In genomic region chr15:99715361-99715865, GRCm38 (mm10) we compare ENCODE assay signal across 9 mouse cellular contexts. TPM values are rescaled to one million over a fixed set of nuclear protein-coding genes. Genes with fewer than 3 reads are reported as not detected.
DNase-seq lines count a peak whose midpoint lies in the region; ATAC-seq lines count a peak whose summit lies in the region.
"Had no signal": no experiment of that assay in that cellular context is flagged by ENCODE, and none has a peak within 500 bp of the region (broad histone marks: within the 10 kb centered on the region; RNA-seq: fewer than 3 reads in every experiment).

No protein-coding gene starts in this region.

- no peak overlapping the region for H3K4me3 ChIP-seq in hindbrain, embryonic 12.5 days
- no peak overlapping the region for H3K4me3 ChIP-seq in hindbrain, embryonic 10.5 days
- no peak overlapping the region for H3K4me3 ChIP-seq in neural tube, embryonic 13.5 days

- H3K4me2 ChIP-seq in hindbrain, embryonic 12.5 days (replicated peaks): no peak overlapping the region
- no peak overlapping the region for H3K4me2 ChIP-seq in neural tube, embryonic 13.5 days

- peak overlapping the region; percentile 75 for H3K27ac ChIP-seq in hindbrain, embryonic 12.5 days
- H3K27ac ChIP-seq in hindbrain, embryonic 10.5 days: no peak overlapping the region
- H3K27ac ChIP-seq in neural tube, embryonic 13.5 days (replicated peaks): peak overlapping the region; percentile 78

- peaks cover 79% of the 10 kb centered on the region for H3K36me3 ChIP-seq in hindbrain, embryonic 12.5 days
- H3K36me3 ChIP-seq in hindbrain, embryonic 10.5 days: peaks cover 97% of the 10 kb centered on the region
- H3K36me3 ChIP-seq in neural tube, embryonic 13.5 days: peaks cover 55% of the 10 kb centered on the region

- no peak overlapping the region for H3K9ac ChIP-seq in hindbrain, embryonic 12.5 days
- H3K9ac ChIP-seq in neural tube, embryonic 13.5 days: peak overlapping the region; percentile 50; the same call in 1 of the 2 replicates

- DNase-seq in hindbrain, embryonic 10.5 days (ENCODE audit: low spot score): no peak
- peak; percentile 76 to 83 for DNase-seq in cerebellum, postnatal 10 days
- peak; percentile 76 to 83 for DNase-seq in layer of hippocampus, postnatal 10 days (ENCODE audit: low spot score in 2 of 2)
- DNase-seq in thymus, postnatal 0 days (ENCODE audit: low spot score): no peak
- no peak for DNase-seq in urinary bladder, adult 18-20 months (ENCODE audit: low spot score in 2 of 2)

- peaks cover 23% of the 10 kb centered on the region for H3K4me1 ChIP-seq in hindbrain, embryonic 12.5 days
- peaks cover 40% of the 10 kb centered on the region for H3K4me1 ChIP-seq in hindbrain, embryonic 10.5 days (replicated peaks)
- H3K4me1 ChIP-seq in neural tube, embryonic 13.5 days (replicated peaks): peaks cover 51% of the 10 kb centered on the region

- no peaks in the 10 kb centered on the region for H3K27me3 ChIP-seq in hindbrain, embryonic 12.5 days
- no peaks in the 10 kb centered on the region for H3K27me3 ChIP-seq in hindbrain, embryonic 10.5 days (ENCODE audit: insufficient read depth, poor library complexity, severe bottlenecking)
- no peaks in the 10 kb centered on the region for H3K27me3 ChIP-seq in neural tube, embryonic 13.5 days

- WGBS in hindbrain, embryonic 12.5 days: 74% methylated on average over 13 of the region's 13 CpGs
- WGBS in hindbrain, embryonic 10.5 days: 91% methylated on average over 13 of the region's 13 CpGs
- WGBS in neural tube, embryonic 13.5 days: 55% methylated on average over 13 of the region's 13 CpGs

- no peaks in the 10 kb centered on the region for H3K9me3 ChIP-seq in hindbrain, embryonic 12.5 days (replicated peaks)
- H3K9me3 ChIP-seq in hindbrain, embryonic 10.5 days: no peaks in the 10 kb centered on the region
- H3K9me3 ChIP-seq in neural tube, embryonic 13.5 days: no peaks in the 10 kb centered on the region

- ATAC-seq in hindbrain, embryonic 12.5 days (ENCODE audit: low FRiP score): no peak
- ATAC-seq in neural tube, embryonic 13.5 days (ENCODE audit: low read depth): peak; percentile 41
- ATAC-seq in granulocyte monocyte progenitor cell, adult 5-6 weeks (replicated peaks; ENCODE audit: poor library complexity, severe bottlenecking): no peak

RNA-seq across cellular contexts. Expression of gene Gpd1, which starts 1.9 kb away (rescaled TPM):
- polyA plus RNA-seq in hindbrain, embryonic 12.5 days (2016; fragmentation: Nextera tagmentation; extraction: Ambion mirVana): 0.69 and 0.92 TPM in 2 replicates
- polyA plus RNA-seq in hindbrain, embryonic 10.5 days (2016; fragmentation: Nextera tagmentation; extraction: Ambion mirVana): 0.54 and 0.78 TPM in 2 replicates
- 10 to 100 TPM; 35.3 to 39.3 TPM for total RNA-seq in layer of hippocampus, postnatal 10 days (2021)
- polyA plus RNA-seq in neural tube, embryonic 13.5 days (2015; fragmentation: Nextera tagmentation; extraction: Ambion mirVana): 1.6 and 1.8 TPM in 2 replicates
- 0.30 and 1.8 TPM in 2 replicates for polyA plus RNA-seq in thymus, postnatal 0 days (2015; fragmentation: Nextera tagmentation; extraction: Ambion mirVana)
- total RNA-seq in granulocyte monocyte progenitor cell, adult 5-6 weeks (2014; fragmentation: Nextera tagmentation): 0.68 and 0.86 TPM in 2 replicates
- 0.10 and 0.34 TPM in 2 replicates for total RNA-seq in granulocyte monocyte progenitor cell, adult 5-6 weeks (2017)

RNA-seq across cellular contexts. Expression of gene Cox14, which starts 10.0 kb away (rescaled TPM):
- polyA plus RNA-seq in hindbrain, embryonic 12.5 days (2016; fragmentation: Nextera tagmentation; extraction: Ambion mirVana): 152 and 156 TPM in 2 replicates
- polyA plus RNA-seq in hindbrain, embryonic 10.5 days (2016; fragmentation: Nextera tagmentation; extraction: Ambion mirVana): 152 and 174 TPM in 2 replicates
- total RNA-seq in layer of hippocampus, postnatal 10 days (2021): 100 to 1,000 TPM in 1 of 2 experiments, 10 to 100 TPM in 1; 97.4 to 107 TPM
- polyA plus RNA-seq in neural tube, embryonic 13.5 days (2015; fragmentation: Nextera tagmentation; extraction: Ambion mirVana): 170 and 181 TPM in 2 replicates
- 241 and 259 TPM in 2 replicates for polyA plus RNA-seq in thymus, postnatal 0 days (2015; fragmentation: Nextera tagmentation; extraction: Ambion mirVana)
- 57.0 and 57.1 TPM in 2 replicates for total RNA-seq in granulocyte monocyte progenitor cell, adult 5-6 weeks (2014; fragmentation: Nextera tagmentation)
- 38.9 and 47.3 TPM in 2 replicates for total RNA-seq in granulocyte monocyte progenitor cell, adult 5-6 weeks (2017)

RNA-seq across cellular contexts. Expression of gene Gm17349, which starts 10.1 kb away (rescaled TPM):
- polyA plus RNA-seq in hindbrain, embryonic 12.5 days (2016; fragmentation: Nextera tagmentation; extraction: Ambion mirVana): not detected in 2 replicates
- not detected in 2 replicates for polyA plus RNA-seq in hindbrain, embryonic 10.5 days (2016; fragmentation: Nextera tagmentation; extraction: Ambion mirVana)
- 1 to 10 TPM; 1.5 to 2.2 TPM for total RNA-seq in layer of hippocampus, postnatal 10 days (2021)
- polyA plus RNA-seq in neural tube, embryonic 13.5 days (2015; fragmentation: Nextera tagmentation; extraction: Ambion mirVana): not detected in 2 replicates
- polyA plus RNA-seq in thymus, postnatal 0 days (2015; fragmentation: Nextera tagmentation; extraction: Ambion mirVana): not detected in 2 replicates
- not detected in 2 replicates for total RNA-seq in granulocyte monocyte progenitor cell, adult 5-6 weeks (2014; fragmentation: Nextera tagmentation)
- not detected in 2 replicates for total RNA-seq in granulocyte monocyte progenitor cell, adult 5-6 weeks (2017)
- polyA plus RNA-seq: gonadal fat pad, adult 2 months had no signal

RNA-seq across cellular contexts. Expression of gene Smarcd1, which starts 13.5 kb away (rescaled TPM):
- polyA plus RNA-seq in hindbrain, embryonic 12.5 days (2016; fragmentation: Nextera tagmentation; extraction: Ambion mirVana): 123 and 141 TPM in 2 replicates
- 101 and 118 TPM in 2 replicates for polyA plus RNA-seq in hindbrain, embryonic 10.5 days (2016; fragmentation: Nextera tagmentation; extraction: Ambion mirVana)
- 10 to 100 TPM; 89.4 to 94.3 TPM for total RNA-seq in layer of hippocampus, postnatal 10 days (2021)
- 117 and 134 TPM in 2 replicates for polyA plus RNA-seq in neural tube, embryonic 13.5 days (2015; fragmentation: Nextera tagmentation; extraction: Ambion mirVana)
- polyA plus RNA-seq in thymus, postnatal 0 days (2015; fragmentation: Nextera tagmentation; extraction: Ambion mirVana): 36.3 and 41.1 TPM in 2 replicates
- total RNA-seq in granulocyte monocyte progenitor cell, adult 5-6 weeks (2014; fragmentation: Nextera tagmentation): 29.8 and 34.7 TPM in 2 replicates
- total RNA-seq in granulocyte monocyte progenitor cell, adult 5-6 weeks (2017): 16.3 and 28.0 TPM in 2 replicates

RNA-seq across cellular contexts. Expression of gene Asic1, which starts 45.2 kb away (rescaled TPM):
- 48.6 and 61.6 TPM in 2 replicates for polyA plus RNA-seq in hindbrain, embryonic 12.5 days (2016; fragmentation: Nextera tagmentation; extraction: Ambion mirVana)
- 12.6 and 29.0 TPM in 2 replicates for polyA plus RNA-seq in hindbrain, embryonic 10.5 days (2016; fragmentation: Nextera tagmentation; extraction: Ambion mirVana)
- total RNA-seq in layer of hippocampus, postnatal 10 days (2021): 10 to 100 TPM; 50.7 to 54.6 TPM
- polyA plus RNA-seq in neural tube, embryonic 13.5 days (2015; fragmentation: Nextera tagmentation; extraction: Ambion mirVana): 76.0 and 77.8 TPM in 2 replicates
- polyA plus RNA-seq in thymus, postnatal 0 days (2015; fragmentation: Nextera tagmentation; extraction: Ambion mirVana): 0.94 and 1.1 TPM in 2 replicates
- total RNA-seq in granulocyte monocyte progenitor cell, adult 5-6 weeks (2014; fragmentation: Nextera tagmentation): not detected in 2 replicates
- not detected in 2 replicates for total RNA-seq in granulocyte monocyte progenitor cell, adult 5-6 weeks (2017)

Comparison
In these comparisons a context has a peak if more than half of its experiments do, and no peak if none do; other contexts are left out.
1. DNase-seq: peak in cerebellum, postnatal 10 days (2 of 2) and layer of hippocampus, postnatal 10 days (2 of 2); none in hindbrain, embryonic 10.5 days (single experiment), thymus, postnatal 0 days (single experiment) and urinary bladder, adult 18-20 months (0 of 2).